Mouse (Mus musculus) retina, adult 2 months (tissue): ENCODE data around the gene Fscn1.

ENCODE experiments used
- DNase-seq: peaks from one replicate; pipeline ENCODE4 v3.0.0-alpha.2; 2012; ENCODE audit warnings: low read depth, low spot score

Fscn1 gene

GRCm38 (mm10) chr5:142968411-142968810 is 8.3 kb downstream of the Fscn1 start:
- DNase-seq, result no peak

GRCm38 (mm10) chr5:142973971-142974370 is 13.8 kb downstream of the Fscn1 start:
- DNase-seq, result no peak

GRCm38 (mm10) chr5:142974598-142975121 is 14.5 kb downstream of the Fscn1 start:
- DNase-seq, result no peak

- DNase-seq, result no peak
These were observed 16.4 kb downstream of the Fscn1 start for GRCm38 (mm10) chr5:142976516-142976915.

- no peak for DNase-seq
These were observed 22.1 kb downstream of the Fscn1 start for GRCm38 (mm10) chr5:142982046-142982801.

DNA sequence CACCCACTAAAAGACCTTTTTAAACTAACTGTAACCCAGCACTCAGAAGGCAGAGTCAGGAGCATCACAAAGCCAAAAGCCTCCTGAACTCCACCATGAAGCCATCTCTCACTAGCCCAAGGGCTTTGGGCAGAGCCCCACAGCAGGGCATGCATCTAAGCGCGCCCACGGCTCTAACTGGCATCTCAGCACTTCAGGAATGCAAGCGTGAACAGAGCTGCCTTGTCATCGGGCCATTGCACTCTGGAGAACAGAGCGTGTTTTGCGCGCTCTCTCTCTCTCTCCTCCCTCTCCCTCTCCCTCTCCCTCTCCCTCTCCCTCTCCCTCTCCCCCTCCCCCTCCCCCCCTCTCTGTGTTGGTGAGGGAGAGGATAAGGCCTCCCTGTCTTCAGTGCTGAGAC is 23.0 kb downstream of the Fscn1 start:
- DNase-seq, result no peak

DNA sequence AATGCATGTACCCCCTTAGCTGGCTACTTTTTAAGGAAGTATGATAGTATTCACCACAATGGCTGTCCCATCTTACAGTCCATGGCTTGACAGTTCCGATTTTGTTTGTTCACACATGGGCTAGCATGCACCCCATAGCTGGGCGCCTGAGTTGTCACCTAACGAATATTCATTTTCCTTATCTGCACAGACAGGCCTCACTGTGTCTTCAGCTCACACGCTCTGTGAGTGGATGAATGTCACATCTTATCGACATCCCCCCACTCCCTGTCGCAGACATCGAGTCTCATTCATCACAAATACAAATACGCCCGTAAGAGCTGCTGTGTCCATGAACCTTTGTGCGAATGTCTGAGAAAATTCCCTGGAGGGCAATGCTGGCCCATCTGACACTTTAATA is 24.1 kb downstream of the Fscn1 start:
- no peak for DNase-seq

GRCm38 (mm10) chr5:142988520-142988919 is 28.4 kb downstream of the Fscn1 start:
- no peak for DNase-seq

GRCm38 (mm10) chr5:142989167-142989566 is 29.0 kb downstream of the Fscn1 start:
- DNase-seq, result no peak

GRCm38 (mm10) chr5:142994746-142995145 is 34.6 kb downstream of the Fscn1 start:
- DNase-seq, result no peak

- no peak for DNase-seq
These were observed 37.4 kb downstream of the Fscn1 start for GRCm38 (mm10) chr5:142997526-142997925.

GRCm38 (mm10) chr5:142998171-142998570 is 38.0 kb downstream of the Fscn1 start:
- no peak for DNase-seq

DNA sequence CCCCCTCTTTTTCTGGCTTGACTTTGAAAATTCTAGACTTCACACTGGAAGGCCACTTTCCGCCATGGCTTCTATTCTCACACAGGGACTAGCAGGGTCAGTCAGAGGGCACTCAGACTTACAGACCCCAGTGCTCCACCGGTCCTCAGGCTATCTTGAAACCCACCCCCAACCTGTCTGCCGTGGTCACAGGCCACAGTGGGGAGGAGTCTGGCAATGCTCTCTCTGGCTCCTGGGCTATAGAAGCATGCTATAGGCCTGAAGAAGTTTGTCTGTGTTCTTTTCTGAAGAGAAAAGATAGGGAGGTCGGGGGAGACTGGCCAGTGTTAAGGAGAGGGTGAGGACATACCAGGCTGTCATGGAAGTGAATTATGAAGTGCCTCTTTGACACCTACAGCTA is 39.9 kb downstream of the Fscn1 start:
- no peak for DNase-seq

- DNase-seq, result no peak
These were observed 40.7 kb downstream of the Fscn1 start for GRCm38 (mm10) chr5:143000654-143001500.

- DNase-seq, result no peak
These were observed 49.2 kb downstream of the Fscn1 start for GRCm38 (mm10) chr5:143009383-143009782.

DNA sequence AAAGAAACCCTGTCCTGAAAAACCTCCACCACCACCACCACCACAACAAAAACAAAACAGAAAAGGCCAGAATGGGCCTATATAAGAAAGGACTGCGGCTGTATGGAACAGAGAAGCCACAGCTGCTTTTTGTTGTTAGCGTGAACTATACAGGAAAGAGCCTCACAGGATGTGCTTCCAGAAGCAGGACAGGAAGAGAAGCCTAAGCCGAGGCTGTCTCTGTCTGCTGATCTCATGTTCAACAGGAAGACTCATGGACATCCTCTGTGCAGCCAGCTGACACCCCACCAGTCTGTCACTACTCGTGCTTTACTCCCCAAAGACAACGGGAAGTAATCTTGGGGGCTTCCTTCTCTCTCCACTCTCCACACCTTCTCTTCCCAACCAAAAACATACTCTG is 57.3 kb downstream of the Fscn1 start:
- DNase-seq, result no peak
